Mouse (Mus musculus) limb, embryonic 12.5 days (tissue): Measurements from ENCODE around the gene Zfp641. TPM values are rescaled to one million over a fixed set of nuclear protein-coding genes. Genes with fewer than 3 reads are reported as not detected.

ENCODE experiments used
- ATAC-seq: fragments of 200-750 bp; cut with Nextera tagmentation; 2 replicates; pipeline ENCODE4 v1.8.0; 2017; ENCODE audit warnings: low read depth, moderate TSS enrichment; ENCODE audit not compliant: insufficient number of reproducible peaks, insufficient read depth, low FRiP score, low TSS enrichment
- H3K27ac ChIP-seq: fragments of 300-500 bp; sonication (generic); 2 replicates; pipeline ENCODE4 v1.5.1; 2016; ENCODE audit warnings: mild to moderate bottlenecking, moderate library complexity
- H3K27me3 ChIP-seq: fragments of 300-500 bp; sonication (generic); 2 replicates; pipeline ENCODE4 v1.6.1; 2016; ENCODE audit warnings: mild to moderate bottlenecking, moderate library complexity
- H3K36me3 ChIP-seq: fragments of 300-500 bp; sonication (generic); 2 replicates; pipeline ENCODE4 v1.6.1; 2016; ENCODE audit warnings: mild to moderate bottlenecking, moderate library complexity
- H3K4me1 ChIP-seq: fragments of 300-500 bp; sonication (generic); replicated peaks from 2 replicates; pipeline ENCODE4 v1.6.1; 2016
- H3K4me2 ChIP-seq: fragments of 300-500 bp; sonication (generic); 2 replicates; pipeline ENCODE4 v1.6.1; 2016; ENCODE audit warnings: mild to moderate bottlenecking, moderate library complexity
- H3K4me3 ChIP-seq: fragments of 300-500 bp; sonication (generic); replicated peaks from 2 replicates; pipeline ENCODE4 v1.5.1; 2016; ENCODE audit warnings: mild to moderate bottlenecking
- H3K9ac ChIP-seq: fragments of 300-500 bp; sonication (generic); replicated peaks from 2 replicates; pipeline ENCODE4 v1.6.1; 2016; ENCODE audit warnings: mild to moderate bottlenecking, moderate library complexity
- H3K9me3 ChIP-seq: fragments of 300-500 bp; sonication (generic); 2 replicates; pipeline ENCODE4 v1.6.1; 2016; ENCODE audit warnings: mild to moderate bottlenecking, moderate library complexity
- WGBS: fragments of 180-500 bp; shearing (Covaris S2); methylation state at CpG from one replicate; pipeline ENCODE4 v1.1.7; 2016; 5-methylcytosine and 5-hydroxymethylcytosine counted together
- polyA plus RNA-seq: library from polyadenylated mRNA; unstranded; fragments of >200 nt; fragmentation: Nextera tagmentation; extraction: Ambion mirVana; gene quantifications from 2 replicates; pipeline ENCODE4 v1.2.1, GENCODE M21; 2016

The Zfp641 gene
- polyA plus RNA-seq: 0.29 and 0.52 TPM in 2 replicates

DNA sequence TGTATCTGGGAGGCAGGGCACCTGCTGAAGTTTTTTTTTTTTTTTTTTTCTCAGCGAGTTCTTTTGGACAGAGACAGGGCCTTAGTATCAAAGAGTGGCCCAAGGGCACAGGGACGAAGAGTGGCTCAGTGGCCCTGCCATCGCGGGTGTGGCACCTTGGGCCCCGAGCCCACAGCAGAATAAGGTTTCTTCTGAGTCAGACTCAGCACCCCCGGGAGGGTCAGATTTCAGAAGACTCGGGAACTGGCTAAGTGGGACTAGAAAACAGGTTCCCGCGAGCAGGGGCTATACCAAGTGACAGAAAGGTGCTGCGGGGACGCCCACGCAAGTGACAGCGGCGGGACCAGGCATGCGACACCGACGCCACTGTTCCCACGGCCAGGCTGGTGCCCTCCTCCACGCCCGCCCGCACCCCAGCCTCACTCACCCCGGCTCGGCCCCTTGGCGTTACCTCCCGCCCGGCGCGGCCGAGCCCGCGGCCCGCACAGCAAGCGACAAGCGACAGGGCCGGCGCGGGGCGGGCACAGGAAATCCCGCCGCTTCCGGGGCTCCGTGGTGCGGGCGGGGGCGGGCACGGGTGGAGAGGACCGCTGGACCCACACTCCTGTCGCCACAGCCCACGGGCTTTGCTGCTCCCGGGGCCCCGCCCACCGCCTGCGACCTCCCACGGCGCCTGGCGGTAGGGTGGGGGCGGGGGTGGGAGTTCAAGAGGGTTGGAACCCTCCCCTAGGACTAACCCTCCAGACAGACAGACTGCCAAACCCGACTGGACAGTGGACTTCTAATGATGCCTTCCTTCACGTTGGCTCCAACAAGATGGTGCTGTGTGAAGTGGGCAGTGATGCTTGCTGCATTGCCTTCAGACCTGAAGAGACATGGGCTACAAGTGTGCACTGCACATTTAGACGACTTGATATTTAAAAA lies at the start of gene Zfp641:
Zfp641 (minus strand) TSS at position 534 of the 924 bp plus-strand sequence.
- H3K9ac ChIP-seq: peak within 1 kb of the TSS; percentile 75
- no peak within 1 kb of the TSS for H3K27ac ChIP-seq
- peaks cover 33% of the 10 kb centered on the region for H3K27me3 ChIP-seq
- 3% methylated on average over 55 of the region's 60 CpGs for WGBS
- no peak for ATAC-seq
- peaks cover 4% of the 10 kb centered on the region; the same call in 1 of the 2 replicates for H3K4me1 ChIP-seq
- peak within 1 kb of the TSS; percentile 93 for H3K4me2 ChIP-seq
- peak within 1 kb of the TSS; percentile 58 for H3K4me3 ChIP-seq
- no peaks in the 10 kb centered on the region for H3K9me3 ChIP-seq
- H3K36me3 ChIP-seq: no peaks in the 10 kb centered on the region

DNA sequence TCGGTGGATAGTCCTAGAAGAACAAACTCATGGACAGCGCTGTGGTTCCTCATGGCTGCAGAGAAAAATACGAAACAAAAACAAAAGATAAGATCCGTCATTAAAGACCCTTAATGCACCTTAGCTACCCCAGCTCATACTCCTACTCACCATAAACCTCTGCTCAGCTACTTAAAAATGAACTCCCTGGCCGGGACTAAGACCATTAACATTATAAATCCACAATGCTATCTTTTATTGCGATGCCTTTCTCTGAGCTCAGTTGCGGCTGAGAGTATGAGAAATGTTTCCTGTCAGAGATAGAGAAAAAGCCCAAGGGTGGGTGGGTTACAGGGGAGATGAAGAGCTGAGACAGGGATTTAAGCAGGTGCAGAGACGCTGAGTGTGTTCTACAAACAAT lies 44.9 kb upstream of the Zfp641 start, which contains the start of gene Olfr284:
Olfr284 (minus strand) TSS at position 101 of the 400 bp plus-strand sequence.
- no peak within 1 kb of the TSS for H3K4me2 ChIP-seq
- no peak within 1 kb of the TSS for H3K4me3 ChIP-seq
- ATAC-seq: no peak
- H3K27me3 ChIP-seq: peaks cover 3% of the 10 kb centered on the region; the same call in 1 of the 2 replicates
- no peaks in the 10 kb centered on the region for H3K36me3 ChIP-seq
- no peaks in the 10 kb centered on the region for H3K9me3 ChIP-seq
- no peak within 1 kb of the TSS for H3K27ac ChIP-seq
- 85% methylated on average over 8 of the region's 8 CpGs for WGBS
- no peaks in the 10 kb centered on the region for H3K4me1 ChIP-seq
- no peak within 1 kb of the TSS for H3K9ac ChIP-seq

DNA sequence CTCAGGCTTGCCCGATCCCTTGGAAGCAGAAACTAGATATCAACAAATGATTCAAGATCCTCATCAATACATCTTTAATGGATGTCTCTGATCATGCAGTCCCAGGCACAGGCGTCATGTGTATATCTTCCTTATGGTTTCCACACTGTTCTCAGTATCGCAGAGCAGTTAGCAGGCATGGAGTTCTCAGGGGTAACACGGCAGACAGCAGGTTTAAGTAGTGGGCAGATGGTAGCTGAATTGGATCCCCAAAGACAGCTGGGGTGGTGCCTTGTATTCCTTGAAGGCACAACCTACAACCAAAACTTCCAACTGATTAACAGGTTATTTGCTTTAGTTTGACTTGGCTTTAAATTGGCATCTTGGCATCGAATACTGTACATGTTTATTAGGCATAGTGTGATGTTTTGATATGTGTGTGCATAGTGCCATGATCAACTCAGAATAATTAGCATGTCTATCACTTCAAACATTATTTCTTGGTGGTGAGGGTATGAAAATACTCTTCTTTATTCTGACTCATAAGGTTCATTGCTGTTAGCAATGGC lies 21.3 kb upstream of the Zfp641 start, which contains the start of gene Olfr285:
Olfr285 (minus strand) TSS at position 177 of the 548 bp plus-strand sequence.
- ATAC-seq: no peak
- Histone ChIP-seq H3K4me1 (no peaks in the 10 kb centered on the region), H3K9me3 (no peaks in the 10 kb centered on the region), H3K27me3 (no peaks in the 10 kb centered on the region), H3K9ac (no peak within 1 kb of the TSS; the same call in 1 of the 2 replicates), H3K4me2 (no peak within 1 kb of the TSS), H3K36me3 (no peaks in the 10 kb centered on the region), H3K27ac (no peak within 1 kb of the TSS), H3K4me3 (no peak within 1 kb of the TSS)
- WGBS: 91% methylated on average over 5 of the region's 5 CpGs

DNA sequence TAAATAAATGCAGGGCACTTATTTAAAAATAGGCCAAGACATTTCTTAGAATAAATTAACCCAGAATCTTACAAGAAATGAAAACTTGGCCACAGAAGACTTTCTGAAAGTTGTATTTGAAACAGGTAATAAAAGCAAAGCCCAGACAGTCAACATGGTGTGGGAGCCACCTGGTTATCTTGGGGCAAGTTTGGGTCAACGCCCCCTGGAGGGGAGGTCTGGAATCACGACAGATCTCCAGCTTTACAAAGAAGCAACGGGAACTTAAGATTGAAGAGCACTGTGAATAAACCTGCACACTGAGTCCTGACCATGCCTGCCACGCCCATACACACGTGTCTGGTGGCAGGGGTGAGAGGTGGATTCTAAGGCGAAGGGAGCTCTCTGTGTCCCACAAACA lies 19.7 kb upstream of the Zfp641 start:
- Histone ChIP-seq H3K4me3 (no peak overlapping the region), H3K36me3 (no peaks in the 10 kb centered on the region), H3K4me1 (no peaks in the 10 kb centered on the region), H3K27me3 (no peaks in the 10 kb centered on the region), H3K27ac (no peak overlapping the region), H3K4me2 (no peak overlapping the region), H3K9ac (no peak overlapping the region), H3K9me3 (no peaks in the 10 kb centered on the region)
- WGBS: 54% methylated on average over 6 of the region's 6 CpGs
- no peak for ATAC-seq

DNA sequence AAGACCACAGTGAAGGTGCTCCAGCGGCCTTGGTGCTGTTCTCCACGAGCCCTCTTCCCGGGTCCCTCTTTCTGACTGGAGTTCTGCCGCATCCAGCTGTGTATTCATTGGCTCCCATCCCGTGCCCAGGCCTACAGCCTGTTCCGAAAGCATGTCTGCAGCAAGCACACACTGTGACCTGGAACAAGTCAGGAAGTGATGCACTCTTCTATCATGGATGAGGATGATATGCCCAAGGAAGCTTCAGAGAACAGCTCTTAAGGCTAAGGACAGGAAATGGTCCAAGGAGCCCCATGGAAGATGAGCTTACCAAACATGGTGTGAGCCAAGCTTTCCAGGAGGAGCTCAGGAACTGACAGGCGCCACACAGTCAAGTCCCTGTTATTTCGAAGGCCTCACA lies 2.3 kb downstream of the Zfp641 start:
- no peak overlapping the region for H3K4me3 ChIP-seq
- H3K9ac ChIP-seq: no peak overlapping the region
- H3K27me3 ChIP-seq: peaks cover 33% of the 10 kb centered on the region
- H3K36me3 ChIP-seq: no peaks in the 10 kb centered on the region
- H3K4me2 ChIP-seq: no peak overlapping the region
- WGBS: 89% methylated on average over 8 of the region's 8 CpGs
- H3K4me1 ChIP-seq: peaks cover 4% of the 10 kb centered on the region; the same call in 1 of the 2 replicates
- no peak for ATAC-seq
- H3K27ac ChIP-seq: no peak overlapping the region
- no peaks in the 10 kb centered on the region for H3K9me3 ChIP-seq

DNA sequence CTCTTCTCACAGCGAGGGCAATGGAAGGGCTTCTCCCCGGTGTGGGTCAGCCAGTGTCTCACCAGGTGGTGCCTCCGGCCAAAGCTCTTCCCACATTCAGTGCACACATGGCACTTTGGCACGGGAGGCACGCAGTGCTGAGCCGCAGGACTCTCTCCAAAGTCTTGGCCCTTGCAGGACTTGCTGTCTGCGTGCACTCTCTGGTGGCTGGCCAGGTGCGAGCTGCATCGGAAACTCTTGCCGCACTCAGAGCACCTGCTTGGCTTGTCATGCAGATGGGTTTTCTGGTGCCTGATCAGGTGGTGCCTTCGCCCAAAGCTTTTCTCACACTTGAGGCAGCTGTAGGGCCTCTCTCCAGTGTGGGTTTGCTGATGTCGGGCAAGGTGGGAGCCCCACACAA lies 7.4 kb downstream of the Zfp641 start:
- Histone ChIP-seq H3K4me1 (no peaks in the 10 kb centered on the region), H3K36me3 (no peaks in the 10 kb centered on the region), H3K27ac (no peak overlapping the region), H3K9ac (no peak overlapping the region), H3K27me3 (peaks cover 4% of the 10 kb centered on the region; the same call in 1 of the 2 replicates), H3K4me3 (no peak overlapping the region), H3K4me2 (no peak overlapping the region), H3K9me3 (no peaks in the 10 kb centered on the region)
- no peak for ATAC-seq
- WGBS: 72% methylated on average over 12 of the region's 12 CpGs

DNA sequence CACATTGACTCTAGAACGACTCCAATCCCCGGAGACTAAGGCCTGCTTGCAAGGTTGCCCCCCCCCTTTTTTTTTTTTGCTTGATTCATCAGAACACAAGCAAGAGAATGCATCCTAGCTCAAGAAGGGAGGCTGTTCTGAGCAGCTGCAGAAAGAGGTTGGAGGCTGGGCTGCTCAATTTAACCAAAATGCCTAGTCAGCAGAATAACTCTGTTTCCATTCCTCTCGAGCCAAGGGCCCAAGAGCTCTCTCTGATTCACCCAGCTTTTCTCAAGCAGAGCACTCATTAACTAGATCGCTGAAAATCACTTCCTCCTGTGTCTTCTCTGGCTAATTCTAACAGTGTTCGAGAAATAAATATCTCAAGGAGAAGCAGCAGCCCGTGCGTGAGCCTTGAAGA lies 9.5 kb downstream of the Zfp641 start:
- H3K36me3 ChIP-seq: no peaks in the 10 kb centered on the region
- no peak overlapping the region for H3K27ac ChIP-seq
- no peaks in the 10 kb centered on the region for H3K4me1 ChIP-seq
- H3K9ac ChIP-seq: no peak overlapping the region
- WGBS: 78% methylated on average over 7 of the region's 7 CpGs
- no peak overlapping the region for H3K4me3 ChIP-seq
- no peak for ATAC-seq
- H3K4me2 ChIP-seq: no peak overlapping the region
- no peaks in the 10 kb centered on the region for H3K9me3 ChIP-seq
- H3K27me3 ChIP-seq: peaks cover 4% of the 10 kb centered on the region; the same call in 1 of the 2 replicates

DNA sequence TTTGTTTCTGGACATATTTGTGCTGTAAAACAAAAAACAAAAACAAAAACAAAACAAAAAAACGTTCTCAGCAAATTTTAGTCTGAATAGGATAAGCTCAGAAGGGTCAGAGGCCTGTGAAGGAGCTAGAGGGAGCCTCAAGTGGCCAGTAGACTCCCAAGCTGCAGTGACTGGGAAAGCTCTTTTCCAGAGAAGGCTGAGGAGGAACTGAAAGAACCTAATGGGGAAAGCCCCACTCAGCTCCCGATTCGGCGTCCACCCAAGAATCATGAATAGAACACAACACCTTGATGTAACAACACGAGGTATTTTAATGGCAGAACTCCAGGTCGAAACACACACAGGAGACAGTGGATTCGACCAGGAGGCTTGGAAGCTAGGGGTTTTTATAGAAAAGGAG lies 38.2 kb downstream of the Zfp641 start:
- Histone ChIP-seq H3K4me2 (no peak overlapping the region), H3K27ac (no peak overlapping the region), H3K36me3 (no peaks in the 10 kb centered on the region), H3K27me3 (no peaks in the 10 kb centered on the region), H3K4me3 (no peak overlapping the region), H3K9me3 (no peaks in the 10 kb centered on the region), H3K4me1 (no peaks in the 10 kb centered on the region), H3K9ac (no peak overlapping the region)
- no peak for ATAC-seq
- WGBS: 84% methylated on average over 7 of the region's 7 CpGs

DNA sequence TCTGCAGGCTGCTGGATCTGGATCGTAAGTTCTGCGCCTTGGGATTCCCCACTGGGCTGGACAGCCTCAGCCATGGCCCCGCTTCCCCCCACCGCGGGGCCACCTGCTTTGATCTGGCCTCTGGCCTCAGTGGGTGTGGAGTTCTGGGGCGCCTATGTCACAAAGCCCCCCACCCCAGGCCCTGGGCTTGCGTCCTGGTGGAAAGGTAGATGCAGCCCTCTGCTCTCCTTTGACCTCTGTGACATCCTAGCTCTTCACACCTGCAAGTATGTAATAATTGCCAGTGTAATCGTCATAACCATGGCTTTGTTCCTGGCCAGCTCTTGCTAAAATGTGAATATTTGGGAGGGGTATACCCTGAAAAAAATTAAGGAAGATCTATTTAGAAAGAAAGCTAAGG lies 38.8 kb downstream of the Zfp641 start, which contains the start of gene H1fnt:
H1fnt (minus strand) TSS at position 101 of the 400 bp plus-strand sequence.
- 85% methylated on average over 8 of the region's 8 CpGs for WGBS

DNA sequence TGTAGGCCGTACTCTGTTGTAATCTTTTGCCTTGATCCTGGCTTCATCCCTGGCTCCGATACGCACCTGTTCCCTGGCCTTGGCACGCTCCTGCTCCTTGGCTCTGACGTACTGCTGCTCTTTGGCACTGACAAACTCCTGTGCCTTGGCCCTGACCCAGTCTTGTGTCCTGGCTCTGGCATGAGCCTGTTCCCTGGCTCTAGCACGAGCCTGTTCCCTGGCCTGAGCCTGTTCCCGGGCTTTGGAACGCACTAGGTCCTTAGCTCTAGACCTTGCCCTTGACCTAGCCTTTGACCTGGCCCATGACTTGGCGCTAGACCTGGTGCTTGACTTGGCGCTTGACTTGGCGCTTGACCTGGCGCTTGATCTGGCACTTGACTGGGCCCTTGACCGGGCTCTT lies 39.7 kb downstream of the Zfp641 start:
- no peaks in the 10 kb centered on the region for H3K36me3 ChIP-seq
- no peaks in the 10 kb centered on the region for H3K4me1 ChIP-seq
- no peak overlapping the region for H3K4me3 ChIP-seq
- no peak for ATAC-seq
- H3K27ac ChIP-seq: no peak overlapping the region
- no peak overlapping the region for H3K9ac ChIP-seq
- no peak overlapping the region for H3K4me2 ChIP-seq
- 97% methylated on average over 13 of the region's 13 CpGs for WGBS
- no peaks in the 10 kb centered on the region for H3K9me3 ChIP-seq
- no peaks in the 10 kb centered on the region for H3K27me3 ChIP-seq

More for the DNA sequence above, 38.8 kb downstream of the Zfp641 start, which contains the start of gene H1fnt:
- Histone ChIP-seq H3K4me2 (no peak within 1 kb of the TSS), H3K9me3 (no peaks in the 10 kb centered on the region), H3K36me3 (no peaks in the 10 kb centered on the region), H3K4me1 (no peaks in the 10 kb centered on the region), H3K4me3 (no peak within 1 kb of the TSS), H3K27ac (no peak within 1 kb of the TSS), H3K9ac (no peak within 1 kb of the TSS), H3K27me3 (no peaks in the 10 kb centered on the region)
- no peak for ATAC-seq
